Mouse (Mus musculus): ENCODE results near the gene Cfc1. TPM values are rescaled to one million over a fixed set of nuclear protein-coding genes. Genes with fewer than 3 reads are reported as not detected.
"Not testable (repeated sequence)": the region's sequence is repeated elsewhere in the genome, so short reads cannot be mapped to it uniquely, and the experiment has no call there.

The Cfc1 gene
- total RNA-seq (2014; fragmentation: Nextera tagmentation) = not detected in 2 replicates
- 0.11 and 0.12 TPM in 2 replicates for total RNA-seq (2017)
- not detected in 2 replicates for polyA plus RNA-seq (2012)

- DNase-seq (ENCODE audit: low spot score); H3K4me3 ChIP-seq (ENCODE audit: low read depth, low read length); H3K4me1 ChIP-seq (ENCODE audit: insufficient read depth, low read depth, low read length); H3K36me3 ChIP-seq (replicated peaks); H3K9me3 ChIP-seq (replicated peaks): not testable (repeated sequence)
- ATAC-seq (ENCODE audit: extremely low read depth, insufficient number of reproducible peaks, low FRiP score, poor library complexity, severe bottlenecking) = peak; percentile 73
- H3K27me3 ChIP-seq (ENCODE audit: insufficient read depth, low read length) = peaks cover 30% of the 10 kb centered on the region
Observed at GRCm38 (mm10) chr1:34535043-34535698, at the start of gene Cfc1. Cfc1 (plus strand) TSS chr1:34535648.

DNA sequence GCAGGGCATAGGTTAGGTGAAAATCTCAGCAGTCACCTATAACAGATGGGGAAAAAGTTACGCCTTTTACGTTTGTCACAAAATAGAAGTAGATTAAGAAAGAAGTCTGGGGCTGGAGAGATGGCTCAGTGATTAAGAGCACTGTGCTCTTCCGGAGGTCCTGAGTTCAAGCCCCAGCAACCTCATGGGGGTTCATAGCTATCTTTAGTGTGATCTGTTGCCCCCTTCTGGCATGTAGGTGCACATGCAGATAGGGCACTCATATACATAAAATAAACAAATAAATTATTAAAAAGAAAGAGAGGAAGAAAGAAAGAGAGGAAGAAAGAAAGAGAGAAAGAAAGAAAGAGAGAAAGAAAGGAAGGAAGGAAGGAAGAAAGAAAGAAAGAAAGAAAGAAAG, 48.1 kb upstream of the Cfc1 start:
- no peaks in the 10 kb centered on the region for H3K27me3 ChIP-seq (ENCODE audit: insufficient read depth, low read length)
- DNase-seq (ENCODE audit: low spot score) = no peak
- no peak overlapping the region for H3K4me3 ChIP-seq (ENCODE audit: low read depth, low read length)
- no peak for TF ChIP-seq CTCF (IDR thresholded peaks at IDR 0.05; ENCODE audit: low read depth, low read length)
- H3K4me1 ChIP-seq (ENCODE audit: insufficient read depth, low read depth, low read length) = peaks cover 56% of the 10 kb centered on the region
- no peaks in the 10 kb centered on the region for H3K36me3 ChIP-seq (replicated peaks)
- no peak for ATAC-seq (ENCODE audit: extremely low read depth, insufficient number of reproducible peaks, low FRiP score, poor library complexity, severe bottlenecking)
- H3K9me3 ChIP-seq (replicated peaks) = peaks cover 2% of the 10 kb centered on the region

DNA sequence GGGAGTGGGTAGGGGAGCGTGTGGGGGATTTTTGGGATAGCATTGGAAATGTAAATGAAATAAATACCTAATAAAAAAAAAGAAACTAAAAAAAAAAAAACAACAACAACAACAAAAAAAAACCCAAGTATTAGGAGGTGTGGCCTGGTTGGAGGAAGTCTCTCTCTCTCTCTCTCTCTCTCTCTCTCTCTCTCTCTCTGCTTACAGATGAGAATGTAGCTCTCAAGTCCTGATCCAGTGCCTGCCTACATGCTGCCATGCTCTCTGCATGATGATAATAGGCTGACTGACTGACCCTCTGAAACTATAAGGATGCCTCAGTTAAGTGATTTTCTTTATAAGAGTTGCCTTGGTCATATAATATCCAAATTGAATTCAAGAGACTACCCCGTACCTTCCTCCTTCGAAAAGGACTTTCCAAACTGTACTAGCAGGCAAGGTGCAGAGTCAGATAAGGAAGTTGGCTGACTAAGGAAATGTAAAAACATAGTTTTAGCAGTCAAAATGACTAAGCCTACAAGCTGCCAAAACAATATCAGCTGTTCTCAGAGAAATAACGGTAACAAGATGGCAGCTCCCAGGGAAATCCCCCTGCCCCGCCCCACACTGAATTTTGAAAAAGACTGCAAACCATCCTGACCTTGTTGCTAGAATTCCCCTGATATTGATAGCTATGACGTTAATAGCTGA, 45.5 kb upstream of the Cfc1 start:
- Histone ChIP-seq H3K4me3 (ENCODE audit: low read depth, low read length) (no peak overlapping the region; the same call in 1 of the 2 replicates), H3K9me3 (replicated peaks) (peaks cover 2% of the 10 kb centered on the region), H3K4me1 (ENCODE audit: insufficient read depth, low read depth, low read length) (peaks cover 47% of the 10 kb centered on the region), H3K27me3 (ENCODE audit: insufficient read depth, low read length) (no peaks in the 10 kb centered on the region), H3K36me3 (replicated peaks) (no peaks in the 10 kb centered on the region)
- DNase-seq (ENCODE audit: low spot score) (peak; percentile 51), ATAC-seq (ENCODE audit: extremely low read depth, insufficient number of reproducible peaks, low FRiP score, poor library complexity, severe bottlenecking) (peak; percentile 82)
- TF ChIP-seq TAL1 (conservative IDR thresholded peaks at IDR 0.05; ENCODE audit: low read depth, low read length) = peak; percentile 91
- no peak for TF ChIP-seq GATA1 (IDR thresholded peaks at IDR 0.05; ENCODE audit: borderline replicate concordance, low read length)
- no peak for TF ChIP-seq POLR2AphosphoS5 (IDR thresholded peaks at IDR 0.05; ENCODE audit: insufficient replicate concordance, low read depth, low read length)
- no peak for TF ChIP-seq GATA2 (IDR thresholded peaks at IDR 0.05; ENCODE audit: borderline replicate concordance, low read depth, low read length)
- no peak for TF ChIP-seq CTCF (IDR thresholded peaks at IDR 0.05; ENCODE audit: low read depth, low read length)

GRCm38 (mm10) chr1:34491480-34491879, 44.0 kb upstream of the Cfc1 start:
- DNase-seq (ENCODE audit: low spot score) = no peak
- Histone ChIP-seq H3K27me3 (ENCODE audit: insufficient read depth, low read length) (no peaks in the 10 kb centered on the region), H3K4me3 (ENCODE audit: low read depth, low read length) (no peak overlapping the region), H3K36me3 (replicated peaks) (no peaks in the 10 kb centered on the region), H3K4me1 (ENCODE audit: insufficient read depth, low read depth, low read length) (peaks cover 44% of the 10 kb centered on the region), H3K9me3 (replicated peaks) (peaks cover 2% of the 10 kb centered on the region)
- no peak for TF ChIP-seq CTCF (IDR thresholded peaks at IDR 0.05; ENCODE audit: low read depth, low read length)
- no peak for TF ChIP-seq GATA2 (IDR thresholded peaks at IDR 0.05; ENCODE audit: borderline replicate concordance, low read depth, low read length)
- no peak for TF ChIP-seq POLR2AphosphoS5 (IDR thresholded peaks at IDR 0.05; ENCODE audit: insufficient replicate concordance, low read depth, low read length)
- TF ChIP-seq TAL1 (conservative IDR thresholded peaks at IDR 0.05; ENCODE audit: low read depth, low read length) = no peak
- no peak for TF ChIP-seq GATA1 (IDR thresholded peaks at IDR 0.05; ENCODE audit: borderline replicate concordance, low read length)
- no peak for ATAC-seq (ENCODE audit: extremely low read depth, insufficient number of reproducible peaks, low FRiP score, poor library complexity, severe bottlenecking)

DNA sequence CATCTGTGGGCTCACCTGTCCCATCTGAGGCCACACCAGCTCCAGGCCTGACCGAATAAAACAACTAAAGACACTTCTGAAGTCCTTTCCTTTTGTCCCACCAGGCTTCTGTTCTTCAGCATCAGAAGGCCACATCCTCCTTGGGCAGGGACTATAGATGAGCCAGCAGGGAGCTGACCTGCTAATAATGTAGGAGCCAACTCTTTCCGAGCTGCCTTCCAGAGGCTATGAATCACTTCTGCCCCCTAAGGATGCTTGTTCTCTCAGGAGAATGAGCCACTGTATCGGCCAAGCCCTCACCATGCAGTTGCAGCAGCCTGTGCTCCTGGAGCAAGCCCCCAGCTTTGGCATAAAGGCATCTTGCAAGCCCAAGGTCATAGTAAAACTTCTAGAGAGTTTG, 32.5 kb upstream of the Cfc1 start:
- no peak for ATAC-seq (ENCODE audit: extremely low read depth, insufficient number of reproducible peaks, low FRiP score, poor library complexity, severe bottlenecking)
- no peaks in the 10 kb centered on the region for H3K9me3 ChIP-seq (replicated peaks)
- H3K4me3 ChIP-seq (ENCODE audit: low read depth, low read length) = no peak overlapping the region
- peaks cover 13% of the 10 kb centered on the region for H3K4me1 ChIP-seq (ENCODE audit: insufficient read depth, low read depth, low read length)
- DNase-seq (ENCODE audit: low spot score) = no peak
- no peak for TF ChIP-seq CTCF (IDR thresholded peaks at IDR 0.05; ENCODE audit: low read depth, low read length)
- TF ChIP-seq POLR2AphosphoS5 (IDR thresholded peaks at IDR 0.05; ENCODE audit: insufficient replicate concordance, low read depth, low read length) = no peak
- TF ChIP-seq GATA2 (IDR thresholded peaks at IDR 0.05; ENCODE audit: borderline replicate concordance, low read depth, low read length) = no peak
- TF ChIP-seq TAL1 (conservative IDR thresholded peaks at IDR 0.05; ENCODE audit: low read depth, low read length) = no peak
- no peak for TF ChIP-seq GATA1 (IDR thresholded peaks at IDR 0.05; ENCODE audit: borderline replicate concordance, low read length)
- H3K36me3 ChIP-seq (replicated peaks) = no peaks in the 10 kb centered on the region
- peaks cover 54% of the 10 kb centered on the region for H3K27me3 ChIP-seq (ENCODE audit: insufficient read depth, low read length)

DNA sequence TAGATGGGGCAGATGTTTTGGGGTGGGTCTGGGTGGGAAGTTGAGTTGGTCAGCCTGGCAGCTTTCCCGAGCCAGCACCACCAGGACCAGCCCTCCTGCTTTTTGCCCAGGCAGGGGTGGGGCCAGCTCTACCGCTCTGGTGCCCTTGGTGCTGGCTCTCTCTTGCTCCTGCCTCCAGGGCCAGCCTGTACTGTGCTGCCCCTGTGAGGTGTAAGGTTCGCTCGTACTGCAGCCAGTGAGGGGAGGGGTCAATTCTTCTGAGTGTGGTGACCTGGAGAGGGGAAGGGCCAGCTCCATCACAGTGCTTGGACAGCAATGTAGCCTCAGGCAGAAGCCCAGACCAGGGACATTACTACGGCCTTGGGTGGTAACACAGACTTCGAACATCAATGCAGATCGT, 30.1 kb upstream of the Cfc1 start:
- TF ChIP-seq GATA2 (IDR thresholded peaks at IDR 0.05; ENCODE audit: borderline replicate concordance, low read depth, low read length) = no peak
- TF ChIP-seq POLR2AphosphoS5 (IDR thresholded peaks at IDR 0.05; ENCODE audit: insufficient replicate concordance, low read depth, low read length) = no peak
- no peak for TF ChIP-seq GATA1 (IDR thresholded peaks at IDR 0.05; ENCODE audit: borderline replicate concordance, low read length)
- no peak for TF ChIP-seq TAL1 (conservative IDR thresholded peaks at IDR 0.05; ENCODE audit: low read depth, low read length)
- no peak for TF ChIP-seq CTCF (IDR thresholded peaks at IDR 0.05; ENCODE audit: low read depth, low read length)
- no peak for ATAC-seq (ENCODE audit: extremely low read depth, insufficient number of reproducible peaks, low FRiP score, poor library complexity, severe bottlenecking)
- H3K4me1 ChIP-seq (ENCODE audit: insufficient read depth, low read depth, low read length) = peaks cover 8% of the 10 kb centered on the region
- H3K4me3 ChIP-seq (ENCODE audit: low read depth, low read length) = no peak overlapping the region
- H3K36me3 ChIP-seq (replicated peaks) = no peaks in the 10 kb centered on the region
- DNase-seq (ENCODE audit: low spot score) = no peak
- H3K9me3 ChIP-seq (replicated peaks) = no peaks in the 10 kb centered on the region
- H3K27me3 ChIP-seq (ENCODE audit: insufficient read depth, low read length) = peaks cover 32% of the 10 kb centered on the region
